Mouse (Mus musculus): Measurements from ENCODE around the gene Rps19bp1.

The Rps19bp1 gene

DNA sequence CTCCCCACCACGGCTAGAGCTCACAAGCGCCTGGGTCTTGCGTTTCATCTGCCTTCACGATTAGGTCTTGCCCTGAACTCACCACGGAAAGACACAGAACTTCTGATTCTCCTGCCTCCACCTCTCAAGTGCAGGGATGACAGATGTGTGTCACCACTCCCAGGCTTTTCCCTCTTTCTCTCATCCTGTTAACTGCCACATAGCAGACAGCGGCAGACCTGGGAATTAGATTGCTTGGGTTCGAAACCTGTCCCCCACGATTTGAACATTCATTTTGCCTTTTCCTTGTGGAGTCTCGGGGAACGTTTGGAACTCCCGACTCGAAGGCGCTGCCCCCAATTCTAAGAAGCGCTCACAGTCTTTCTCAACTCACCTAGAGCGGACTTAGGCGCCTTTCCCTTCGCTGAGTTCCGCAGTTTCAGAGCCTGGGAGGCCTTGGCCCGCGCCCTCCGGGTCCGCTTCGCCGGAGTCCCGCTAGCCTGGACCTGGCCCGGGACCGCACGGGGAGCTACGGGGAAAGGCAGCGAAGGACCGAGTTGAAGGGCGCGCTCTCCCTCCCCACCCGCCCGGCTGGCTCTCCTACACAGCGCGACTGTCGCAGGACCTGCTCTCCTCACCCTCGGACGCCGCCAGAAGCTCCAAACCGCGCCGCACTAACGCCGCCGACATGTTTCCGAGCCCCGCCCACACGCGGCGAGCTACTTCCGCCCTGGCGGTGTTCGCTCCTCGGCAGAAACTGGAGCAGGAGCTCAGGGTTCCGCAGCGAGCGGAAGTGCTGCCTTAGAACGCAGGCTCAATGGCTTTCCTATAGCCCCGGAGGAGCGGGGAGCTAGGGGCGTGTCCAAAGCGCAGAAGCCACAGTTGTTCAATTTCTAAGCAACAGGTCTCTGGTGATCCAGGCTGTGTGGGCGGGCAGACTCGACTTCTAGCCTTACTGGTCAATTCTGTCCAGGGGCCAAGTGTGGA is at the start of gene Rps19bp1:
Gene Rps19bp1, minus strand, starts transcription at position 706 of the 966 bp plus-strand sequence.
- DNase-seq: peak; percentile 90

DNA sequence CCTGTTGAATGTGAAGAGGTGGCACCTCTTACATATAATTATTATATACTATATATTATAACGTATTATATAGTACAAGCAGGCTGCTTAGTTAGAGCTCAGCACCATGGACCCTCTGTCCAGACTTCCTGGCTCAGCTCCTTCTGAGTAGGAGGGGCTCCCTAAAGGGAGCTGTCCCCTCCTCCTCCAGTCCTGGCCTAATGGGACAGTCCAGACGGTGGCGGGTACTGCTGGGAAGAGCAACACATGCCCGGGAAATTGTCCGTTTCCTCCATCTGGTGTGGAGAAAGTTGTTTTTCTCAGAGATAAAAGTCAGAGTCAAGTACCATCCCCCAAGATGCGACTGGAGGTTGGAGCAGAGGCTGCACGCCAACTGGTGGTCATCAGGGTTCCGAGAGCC is 42.0 kb upstream of the Rps19bp1 start:
- no peak for DNase-seq

DNA sequence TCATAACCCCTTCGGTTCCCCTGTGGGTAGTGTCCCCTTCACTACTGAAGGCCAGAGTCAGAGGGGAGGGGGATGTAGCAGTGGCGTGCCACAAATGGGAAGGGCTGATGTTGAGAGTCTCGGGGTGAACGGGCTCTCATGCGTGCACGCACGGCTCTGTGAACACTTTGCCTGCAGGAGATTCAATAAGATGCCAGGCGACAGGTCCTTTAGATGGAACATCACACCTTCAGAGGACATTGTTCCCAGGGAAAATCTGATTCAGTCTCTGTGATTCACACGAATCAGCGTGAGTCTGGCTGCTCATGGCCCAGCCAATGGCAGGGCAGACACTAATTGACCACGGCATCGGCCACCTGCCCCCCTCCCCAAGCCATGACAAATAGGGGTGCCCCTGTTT is 40.1 kb upstream of the Rps19bp1 start:
- no peak for DNase-seq

DNA sequence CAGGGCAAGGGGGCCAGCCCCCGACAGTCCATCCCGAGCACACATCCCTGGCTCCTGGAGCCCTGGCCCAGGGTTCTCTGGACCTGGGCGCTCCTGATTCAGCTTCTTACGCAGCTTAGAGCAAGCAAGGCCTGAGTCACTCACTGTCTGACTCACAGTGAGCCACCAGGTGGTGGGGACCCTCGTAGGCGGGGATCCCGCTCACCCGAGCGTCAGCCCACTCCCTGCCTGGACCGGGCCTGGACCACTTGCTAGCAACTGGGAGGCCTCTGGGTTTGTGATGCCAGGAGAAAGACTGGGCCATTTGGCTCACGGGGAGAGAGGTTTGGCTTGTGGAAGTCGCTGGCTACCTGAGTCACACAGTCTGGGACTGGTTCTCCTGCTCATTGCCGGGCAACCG is 39.7 kb upstream of the Rps19bp1 start:
- DNase-seq: no peak

DNA sequence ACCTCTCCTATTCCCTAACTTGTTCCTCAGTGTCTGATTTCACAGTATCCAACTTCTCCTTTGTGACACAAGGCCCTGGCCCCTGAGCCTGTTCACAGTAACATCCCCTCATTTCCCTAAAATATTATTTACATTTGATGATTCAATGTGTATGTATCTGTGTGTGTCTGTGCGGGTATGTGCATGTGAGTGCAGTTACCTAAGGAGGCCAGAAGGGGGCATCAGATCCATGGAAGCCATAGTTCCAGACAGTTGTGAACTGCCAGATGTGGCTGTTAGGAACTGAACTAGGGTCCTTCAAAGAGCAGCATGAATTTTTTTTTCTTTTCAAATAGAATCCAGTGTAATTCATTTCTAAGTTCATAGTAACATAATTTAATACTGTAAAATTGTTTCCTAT is 33.0 kb upstream of the Rps19bp1 start:
- no peak for DNase-seq

DNA sequence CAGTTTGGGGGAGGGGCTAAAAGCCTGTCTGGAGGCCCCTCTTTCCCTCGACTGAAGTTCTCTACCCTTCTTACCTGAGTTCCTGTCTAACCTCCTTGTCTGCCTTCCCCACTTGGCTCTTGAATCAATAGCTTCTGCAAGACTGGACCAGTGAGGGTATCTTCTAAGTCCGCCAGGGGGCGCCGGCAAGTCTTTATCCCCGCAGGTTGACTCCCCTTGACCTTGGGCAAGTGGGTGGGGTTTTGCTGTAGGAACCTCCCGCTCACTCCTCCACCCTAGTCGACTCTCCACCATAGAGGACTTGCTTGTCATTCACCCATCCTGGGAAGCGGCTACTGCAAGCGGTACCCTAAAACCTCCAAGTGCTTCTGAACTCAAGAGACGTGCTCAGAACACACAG is 25.3 kb upstream of the Rps19bp1 start:
- DNase-seq: peak; percentile 85

DNA sequence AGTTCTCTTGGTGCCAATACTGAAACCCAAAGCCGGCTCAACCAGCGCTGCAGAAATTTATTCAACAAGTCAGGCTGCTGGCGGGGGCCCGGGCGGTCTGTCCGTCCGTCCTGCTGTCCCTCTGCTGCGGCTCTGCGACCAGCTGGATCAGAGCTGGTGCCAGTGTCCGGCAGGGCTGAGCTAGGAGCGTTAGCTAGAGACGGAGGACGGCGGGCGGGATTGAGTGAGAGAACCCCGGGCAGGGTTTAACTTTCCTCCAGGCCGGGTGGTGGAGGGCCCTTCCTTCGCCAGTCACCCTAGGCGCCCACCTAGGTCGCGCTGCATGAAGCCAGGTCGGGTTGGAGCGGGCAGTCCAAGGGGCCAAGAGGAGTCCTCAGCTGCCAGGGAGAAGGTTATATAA is 23.9 kb upstream of the Rps19bp1 start:
- DNase-seq: no peak

DNA sequence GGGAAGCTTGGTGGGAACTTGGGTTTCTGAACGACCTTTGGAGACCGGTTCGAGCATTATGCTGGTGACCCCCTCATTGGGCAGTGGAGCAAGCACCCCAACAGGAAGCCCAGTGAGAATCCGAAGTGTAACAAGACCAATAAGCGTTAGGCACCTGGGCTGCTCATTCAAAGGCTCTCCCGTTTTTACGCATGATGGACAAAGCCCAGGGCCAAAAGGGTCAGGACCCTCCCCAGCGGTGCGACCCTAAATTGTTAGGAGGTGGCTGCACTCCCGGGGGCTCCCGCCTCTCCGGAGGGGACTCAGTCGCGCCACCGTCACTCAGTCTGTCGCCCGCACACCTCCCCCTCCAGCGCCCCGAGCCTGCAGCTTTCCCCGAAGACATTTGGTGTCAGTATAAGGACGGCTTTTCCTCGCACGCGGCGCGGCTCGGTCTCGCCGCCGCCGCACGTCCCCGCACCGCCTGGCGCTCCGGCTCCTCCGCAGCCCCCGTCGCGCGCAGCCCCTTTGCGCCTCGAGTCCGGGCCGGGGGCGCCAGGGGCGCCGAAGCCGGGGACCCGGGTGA is 22.8 kb upstream of the Rps19bp1 start, which contains the start of gene Cacna1i:
Gene Cacna1i, plus strand, starts transcription at position 388 of the 565 bp plus-strand sequence.
- no peak for DNase-seq

DNA sequence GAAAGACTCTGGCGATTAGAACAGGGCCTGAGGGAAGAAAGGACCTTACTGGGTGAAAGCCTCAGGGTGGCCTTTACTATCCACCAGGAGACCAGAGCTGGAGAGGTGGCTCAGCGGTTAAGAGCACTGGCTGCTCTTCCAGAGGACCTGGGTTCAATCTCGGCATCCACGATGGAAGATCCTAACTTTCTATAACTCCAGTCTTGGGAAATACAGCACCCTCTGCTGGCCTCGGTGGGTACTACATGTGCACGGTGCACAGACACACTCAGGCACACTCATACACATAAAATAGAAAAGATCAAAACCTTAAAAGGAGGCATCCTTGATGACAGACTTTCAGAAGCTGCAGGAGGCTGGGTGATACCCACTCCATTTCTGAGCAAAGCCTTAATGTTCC is 16.5 kb upstream of the Rps19bp1 start:
- peak; percentile 53 for DNase-seq

DNA sequence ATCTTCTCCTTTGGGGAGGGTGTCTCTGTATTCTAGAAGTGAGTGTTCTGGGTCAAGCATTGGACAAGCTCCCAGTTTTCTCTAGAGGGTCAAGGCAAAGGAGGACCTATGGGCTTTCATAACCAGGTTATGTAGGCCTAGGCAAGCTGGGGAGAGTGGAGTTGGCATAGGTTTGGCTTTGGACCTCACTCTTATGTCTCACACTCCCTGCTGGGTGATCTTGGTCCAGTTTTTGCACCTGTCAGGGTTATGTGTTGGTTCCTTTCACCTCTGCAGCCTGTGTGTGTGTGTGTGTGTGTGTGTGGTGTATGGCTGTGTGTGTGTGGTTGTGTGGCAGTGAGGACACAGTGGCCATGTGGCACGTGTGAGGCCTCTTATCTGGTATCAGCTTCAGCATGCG is 14.9 kb upstream of the Rps19bp1 start:
- DNase-seq: no peak

DNA sequence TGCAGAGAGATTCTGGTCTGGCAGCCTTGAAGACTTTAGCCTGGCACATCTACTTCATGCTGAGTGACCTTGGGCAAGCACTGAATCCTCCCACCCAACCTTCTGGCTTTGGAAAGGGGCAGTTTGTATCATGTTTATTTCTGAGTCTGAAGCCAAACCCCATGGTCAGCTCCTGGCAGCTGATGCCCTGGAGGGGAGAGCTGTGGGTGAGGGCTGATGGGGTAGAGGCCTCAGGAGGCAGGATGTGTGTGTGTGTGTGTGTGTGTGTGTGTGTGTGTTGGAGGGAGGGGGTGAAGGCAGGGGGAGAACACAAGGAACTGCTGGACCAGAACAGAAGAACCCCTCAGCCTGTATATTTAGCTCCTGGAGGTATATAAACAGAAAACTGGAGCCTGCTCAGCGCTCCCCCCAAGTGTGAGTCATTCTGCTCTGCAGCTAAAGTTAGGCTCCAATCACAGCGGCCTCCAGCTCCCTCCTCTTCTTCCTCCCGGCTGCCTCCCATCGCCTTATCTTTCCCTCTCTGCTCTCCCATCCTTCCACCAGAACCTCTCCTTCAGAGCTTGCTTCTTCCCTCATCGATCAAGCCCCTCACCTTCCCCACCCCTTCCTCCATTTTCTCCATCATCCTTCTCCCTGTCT is 14.1 kb upstream of the Rps19bp1 start:
- DNase-seq: no peak

DNA sequence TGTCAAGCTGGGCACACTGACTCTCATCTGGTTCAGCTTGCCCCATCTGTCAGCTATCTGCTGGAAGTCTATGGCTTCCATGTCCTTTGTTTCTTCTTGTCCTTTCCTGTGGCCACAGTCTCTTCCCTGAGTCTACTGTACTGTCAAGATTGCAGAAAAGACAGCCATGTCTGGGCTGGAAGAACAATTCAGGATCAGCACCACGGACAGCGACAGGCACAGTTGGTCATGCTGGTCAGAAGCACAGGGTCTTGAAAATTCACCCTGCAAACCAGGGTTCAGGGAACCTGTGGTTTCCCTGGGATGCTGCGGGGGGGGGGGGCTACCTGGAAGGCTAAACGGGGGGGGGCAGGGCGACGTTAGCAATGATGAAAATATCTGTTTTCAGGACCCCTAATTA is 13.5 kb upstream of the Rps19bp1 start:
- peak; percentile 55 for DNase-seq

DNA sequence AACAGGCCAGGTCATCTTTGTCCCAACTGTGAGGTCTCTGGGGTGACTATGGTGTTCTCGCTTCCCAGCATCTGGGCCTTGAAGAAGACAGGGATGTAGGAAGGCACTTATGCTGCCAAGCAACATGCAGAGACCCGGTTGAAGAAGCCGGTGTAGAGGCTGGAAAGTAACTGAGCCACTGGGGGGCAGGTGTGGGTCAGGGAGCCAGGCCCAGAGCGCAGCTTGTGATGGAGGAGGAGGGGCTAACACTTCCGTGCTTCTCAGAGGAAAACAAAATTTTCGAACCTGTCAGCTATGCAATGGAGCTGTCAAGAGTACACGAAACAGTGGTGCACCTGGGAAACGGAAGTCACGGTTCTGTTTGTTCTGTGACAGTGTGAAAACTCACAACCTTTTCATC is 13.0 kb upstream of the Rps19bp1 start:
- no peak for DNase-seq

DNA sequence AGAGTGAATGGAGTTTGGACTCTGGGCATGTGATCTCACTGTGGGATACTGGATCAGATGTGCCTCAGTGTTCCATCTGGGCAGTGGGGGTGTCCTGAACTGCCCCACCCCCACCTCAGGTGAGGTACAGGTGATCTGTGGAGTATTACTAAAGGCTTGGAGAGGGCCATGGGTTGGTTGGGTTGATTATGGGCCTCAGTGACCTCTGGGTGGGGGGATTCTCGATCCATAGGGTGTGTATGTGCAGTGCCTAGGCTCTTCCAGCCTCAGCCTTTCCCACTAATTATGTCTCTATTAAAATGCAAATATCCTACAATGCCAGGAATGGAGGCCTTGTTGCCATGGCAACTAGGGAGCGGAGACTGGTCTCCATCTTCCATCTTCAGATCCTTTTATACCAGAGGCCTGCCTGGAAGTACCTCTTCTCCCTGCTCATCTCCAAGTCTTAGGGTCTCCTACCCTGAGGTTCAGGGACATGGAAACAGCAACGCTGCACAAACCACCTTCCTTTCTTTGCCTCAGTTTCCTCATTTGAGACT is 7.8 kb upstream of the Rps19bp1 start:
- DNase-seq: no peak

DNA sequence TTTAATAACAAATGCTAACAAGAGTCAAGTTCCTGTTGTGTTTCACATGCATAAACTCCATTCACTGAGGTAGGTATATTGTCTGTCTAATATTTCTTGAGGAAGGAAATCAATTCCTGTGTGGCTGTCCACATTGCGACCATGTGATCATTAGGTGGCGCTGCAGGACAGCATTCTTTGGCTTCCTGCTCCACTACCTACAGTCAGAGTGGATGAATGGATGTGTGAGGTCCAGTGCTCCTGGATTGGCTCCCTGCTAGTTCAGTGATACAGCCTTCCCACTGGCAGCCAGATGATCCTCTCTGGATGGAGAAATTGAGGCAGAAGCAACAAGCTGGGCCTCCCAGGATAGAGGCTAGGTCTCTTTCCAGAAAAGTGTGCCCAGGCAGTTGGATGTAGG is 2.2 kb upstream of the Rps19bp1 start:
- peak; percentile 62 for DNase-seq

DNA sequence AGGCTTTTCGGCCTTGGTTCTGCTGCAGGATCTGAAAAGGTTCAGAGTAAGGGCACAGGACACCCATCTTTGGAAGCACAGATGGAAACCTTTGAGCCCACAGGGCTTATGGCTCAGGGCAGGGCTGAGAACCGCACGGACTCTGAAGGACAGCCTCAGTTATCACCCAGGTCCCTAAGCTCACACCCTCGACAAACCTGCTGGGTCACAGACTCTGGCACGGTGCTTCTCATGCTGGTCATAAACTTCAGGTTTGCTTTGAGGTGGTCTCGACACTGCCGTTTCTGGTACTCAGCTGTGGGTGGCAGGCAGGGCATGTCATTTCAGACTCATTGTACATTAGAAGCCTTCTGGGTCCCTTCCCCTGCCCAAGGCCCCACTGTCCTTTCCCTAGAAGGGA is 3.0 kb downstream of the Rps19bp1 start:
- DNase-seq: no peak

DNA sequence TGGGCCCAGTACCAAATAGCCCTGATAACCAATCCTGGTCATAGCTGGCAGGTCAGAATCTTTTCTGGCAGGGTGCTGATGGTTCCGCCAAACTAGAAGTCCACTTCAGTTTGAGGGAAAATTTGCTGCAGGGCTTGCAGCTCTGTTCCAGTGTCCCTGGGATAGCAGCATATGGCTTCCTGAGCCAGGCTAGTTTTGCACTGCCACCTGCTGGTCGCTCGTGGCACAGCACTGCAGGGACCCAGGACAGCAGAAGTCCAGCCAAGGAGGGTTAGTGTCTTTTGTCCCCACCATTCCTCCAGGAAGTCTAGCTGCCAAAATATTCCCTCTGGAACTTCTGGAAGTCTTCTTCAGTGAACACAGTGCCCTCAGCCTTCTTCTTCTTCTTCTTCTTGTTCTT is 3.4 kb downstream of the Rps19bp1 start:
- peak; percentile 79 for DNase-seq

DNA sequence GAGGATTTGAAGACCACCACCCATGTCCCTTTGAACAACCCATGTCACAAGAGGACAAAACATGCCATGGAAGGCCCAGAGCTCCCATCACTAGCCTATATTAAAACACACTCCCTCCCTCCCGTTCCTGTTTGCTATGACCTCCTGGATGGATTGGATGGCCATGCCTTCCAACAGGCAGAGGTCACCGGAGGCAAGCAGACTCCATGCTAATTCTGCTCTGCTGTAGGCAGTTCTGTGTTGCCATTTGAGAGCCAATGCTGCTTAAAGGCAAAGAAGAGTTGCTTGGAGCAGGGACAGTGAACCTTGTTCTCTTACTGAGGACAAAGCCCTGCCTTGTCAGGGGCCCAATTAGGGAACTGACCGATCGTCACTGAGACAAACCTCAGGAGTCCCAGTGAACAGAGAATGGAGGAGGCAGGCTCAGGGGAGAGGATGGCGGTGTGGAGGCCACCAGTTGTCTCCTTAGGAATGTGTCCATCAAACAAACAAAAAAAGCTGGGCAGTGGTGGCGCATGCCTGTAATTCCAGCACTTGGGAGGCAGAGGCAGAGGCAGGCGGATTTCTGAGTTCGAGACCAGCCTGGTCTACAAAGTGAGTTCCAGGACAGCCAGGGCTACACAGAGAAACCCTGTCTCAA is 4.6 kb downstream of the Rps19bp1 start:
- no peak for DNase-seq

DNA sequence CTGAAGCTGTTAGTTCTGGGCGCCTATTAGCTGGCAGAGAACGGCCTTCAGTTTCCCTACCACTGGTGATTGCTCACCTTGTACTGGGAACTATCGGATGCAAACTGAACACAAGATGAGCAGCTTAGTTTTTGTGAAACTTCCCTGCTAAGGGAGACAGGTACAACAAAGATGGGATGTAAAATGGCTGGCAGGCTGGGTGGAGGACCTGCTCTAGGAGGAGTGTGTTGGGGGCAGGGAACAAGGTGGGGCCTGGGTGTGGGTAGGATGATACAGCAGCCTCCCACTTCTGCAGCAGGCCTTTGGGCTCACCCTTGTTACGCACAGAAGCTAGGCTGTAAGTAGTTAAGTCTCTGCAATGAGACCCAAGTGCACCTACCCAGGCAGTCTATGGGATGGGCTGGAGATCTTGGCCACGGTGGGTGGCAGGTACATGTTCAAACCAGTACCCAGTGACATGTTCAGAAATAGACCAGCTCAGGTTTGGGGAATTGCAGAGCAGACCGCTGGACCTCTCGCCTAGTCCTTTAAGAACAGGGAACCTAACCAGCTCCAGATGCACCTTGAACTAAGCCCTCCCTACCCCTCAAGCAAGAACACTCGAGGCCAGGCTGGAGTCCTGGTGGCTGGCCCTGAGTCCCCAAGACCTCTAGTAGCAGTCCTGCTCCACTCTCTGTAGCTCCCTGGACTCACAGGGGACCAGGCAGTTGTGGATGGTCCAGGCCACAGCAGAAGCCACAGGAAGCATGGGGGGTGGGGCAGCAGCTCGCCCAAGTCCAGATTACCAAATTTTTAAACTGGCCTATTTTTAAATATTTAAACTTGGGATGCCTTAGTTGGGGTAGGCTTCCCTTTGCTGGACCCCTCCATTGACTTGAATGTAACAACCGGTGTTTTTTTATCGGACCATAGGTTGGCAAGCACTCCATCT is 5.6 kb downstream of the Rps19bp1 start:
- DNase-seq: no peak

DNA sequence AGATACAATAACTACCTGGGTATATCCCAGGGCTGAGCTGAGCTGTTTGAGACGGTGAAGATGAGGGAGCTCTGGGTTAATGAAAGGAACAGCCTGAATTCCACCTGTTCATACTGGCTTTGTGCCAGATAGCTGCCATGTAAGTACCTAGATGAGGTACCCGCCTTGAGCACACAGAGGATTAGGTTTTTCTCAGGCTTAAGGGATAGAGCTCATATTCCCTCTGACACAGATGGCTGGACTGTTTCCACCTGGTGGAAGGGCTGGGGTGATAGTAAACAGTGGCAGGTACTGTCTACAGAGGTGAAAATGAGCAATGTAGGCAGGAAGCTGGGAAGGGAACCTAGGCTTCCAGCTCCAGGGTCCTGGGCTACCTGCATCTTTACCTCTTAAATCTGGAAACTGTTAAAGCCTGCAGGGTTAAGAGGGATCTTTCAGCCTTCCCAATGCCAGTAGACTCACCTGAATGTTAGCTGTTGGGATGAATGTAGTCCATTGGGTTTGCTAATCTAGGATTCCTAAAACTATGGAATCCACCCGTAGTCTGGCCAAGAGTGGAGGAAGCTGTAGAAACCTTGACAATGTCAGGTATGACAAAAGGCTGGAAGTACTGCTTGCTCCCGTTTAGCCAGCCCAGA is 6.4 kb downstream of the Rps19bp1 start:
- no peak for DNase-seq

Data from thymus, postnatal 25 days (tissue).